Mouse (Mus musculus) testis, adult 2 months (tissue): ENCODE results near the gene Cited4. TPM values are rescaled to one million over a fixed set of nuclear protein-coding genes. Genes with fewer than 3 reads are reported as not detected.

Experiments
- H3K27ac ChIP-seq: fragments of 200-500 bp; 2 replicates; pipeline ENCODE4 v1.5.1; 2012; ENCODE audit warnings: low read depth, low read length; ENCODE audit not compliant: control insufficient read depth, insufficient read depth
- H3K27me3 ChIP-seq: fragments of 200-500 bp; 2 replicates; pipeline ENCODE4 v1.6.1; 2012; ENCODE audit warnings: mild to moderate bottlenecking, low read length, moderate library complexity; ENCODE audit not compliant: control insufficient read depth, insufficient read depth
- H3K36me3 ChIP-seq: fragments of 200-500 bp; 2 replicates; pipeline ENCODE4 v1.6.1; 2012; ENCODE audit warnings: mild to moderate bottlenecking, low read length; ENCODE audit not compliant: control insufficient read depth, insufficient read depth
- H3K4me1 ChIP-seq: fragments of 200-500 bp; 2 replicates; pipeline ENCODE4 v1.6.1; 2012; ENCODE audit warnings: low read length; ENCODE audit not compliant: control insufficient read depth, insufficient read depth
- H3K4me3 ChIP-seq: fragments of 200-500 bp; 2 replicates; pipeline ENCODE4 v1.5.1; 2012; ENCODE audit warnings: low read depth, mild to moderate bottlenecking, low read length, moderate library complexity, mixed read lengths; ENCODE audit not compliant: control insufficient read depth
- CTCF ChIP-seq: fragments of 200-500 bp; IDR thresholded peaks from 2 replicates; pipeline ENCODE4 v1.5.1; 2012; ENCODE audit warnings: low read depth, mild to moderate bottlenecking, inconsistent platforms, low read length, moderate library complexity; ENCODE audit not compliant: control insufficient read depth, insufficient read depth, insufficient replicate concordance
- POLR2A ChIP-seq: fragments of 200-500 bp; IDR thresholded peaks from 2 replicates; pipeline ENCODE4 v1.6.1; 2012; ENCODE audit warnings: low read depth, mild to moderate bottlenecking, inconsistent platforms, low read length, moderate library complexity; ENCODE audit not compliant: control insufficient read depth
- polyA plus RNA-seq: library from polyadenylated mRNA; depleted of rRNA; stranded (reverse); fragments of >200 nt; gene quantifications from 2 replicates; pipeline ENCODE4 v1.2.3, GENCODE M21; 2012

Gene Cited4
- polyA plus RNA-seq, 1 experiment = 11.4 TPM

- H3K36me3 ChIP-seq = no peaks in the 10 kb centered on the region
- no peaks in the 10 kb centered on the region for H3K27me3 ChIP-seq
- TF ChIP-seq CTCF = no peak
- peaks cover 19% of the 10 kb centered on the region for H3K4me1 ChIP-seq
- no peak overlapping the region for H3K4me3 ChIP-seq
- H3K27ac ChIP-seq = no peak overlapping the region
These were observed 2.2 kb downstream of the Cited4 start for GRCm38 (mm10) chr4:120668551-120668950.

- Histone ChIP-seq H3K4me3 (no peak overlapping the region), H3K36me3 (no peaks in the 10 kb centered on the region), H3K27me3 (no peaks in the 10 kb centered on the region), H3K4me1 (peaks cover 19% of the 10 kb centered on the region), H3K27ac (no peak overlapping the region)
- TF ChIP-seq CTCF (no peak), POLR2A (no peak)
These were observed 3.2 kb downstream of the Cited4 start for GRCm38 (mm10) chr4:120669585-120669984.

DNA sequence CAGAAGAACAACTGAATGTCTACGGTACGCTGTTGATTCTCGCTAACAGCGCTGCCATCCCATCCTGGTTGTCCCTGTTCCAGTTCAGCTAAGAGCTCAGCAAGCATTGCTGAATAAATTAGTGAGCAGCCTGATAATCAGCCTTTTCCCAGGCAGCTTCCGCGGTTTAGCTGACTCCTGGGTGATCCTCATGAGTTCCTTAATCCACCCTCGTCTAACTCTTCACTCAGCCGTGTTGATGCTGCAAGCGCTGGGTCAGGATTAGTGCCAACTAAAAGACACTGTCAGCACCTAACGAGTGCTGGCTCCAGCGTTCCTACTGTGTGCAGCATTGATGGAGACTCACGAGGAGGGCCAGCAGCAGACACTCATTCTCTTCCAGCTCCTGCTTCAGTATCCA lies 4.7 kb downstream of the Cited4 start:
- H3K27me3 ChIP-seq = no peaks in the 10 kb centered on the region
- no peaks in the 10 kb centered on the region for H3K36me3 ChIP-seq
- H3K4me3 ChIP-seq = no peak overlapping the region
- H3K4me1 ChIP-seq = peaks cover 15% of the 10 kb centered on the region
- TF ChIP-seq CTCF (no peak), POLR2A (no peak)
- no peak overlapping the region for H3K27ac ChIP-seq

DNA sequence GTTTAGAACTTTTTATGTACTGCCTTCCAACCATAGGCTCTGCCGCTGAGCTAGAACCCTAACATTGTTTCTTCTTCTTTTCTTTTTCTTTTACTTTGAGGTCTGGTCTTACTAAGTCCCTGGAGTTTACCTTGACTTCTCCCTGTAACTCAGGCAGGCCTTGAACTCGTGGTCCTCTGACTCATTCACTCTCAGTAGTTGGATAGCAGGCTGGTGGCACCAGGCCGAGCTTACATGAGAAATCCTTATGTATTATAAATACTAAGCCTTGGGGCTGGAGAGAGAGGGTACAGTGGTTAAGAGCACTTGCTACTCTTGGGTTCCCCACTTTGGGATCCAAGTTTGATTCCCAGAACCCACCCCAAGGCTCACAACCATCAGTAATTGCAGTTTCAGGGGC lies 7.2 kb downstream of the Cited4 start:
- no peaks in the 10 kb centered on the region for H3K36me3 ChIP-seq
- H3K27ac ChIP-seq = no peak overlapping the region
- no peak for TF ChIP-seq CTCF
- TF ChIP-seq POLR2A = no peak
- no peaks in the 10 kb centered on the region for H3K27me3 ChIP-seq
- no peaks in the 10 kb centered on the region for H3K4me1 ChIP-seq
- no peak overlapping the region for H3K4me3 ChIP-seq

DNA sequence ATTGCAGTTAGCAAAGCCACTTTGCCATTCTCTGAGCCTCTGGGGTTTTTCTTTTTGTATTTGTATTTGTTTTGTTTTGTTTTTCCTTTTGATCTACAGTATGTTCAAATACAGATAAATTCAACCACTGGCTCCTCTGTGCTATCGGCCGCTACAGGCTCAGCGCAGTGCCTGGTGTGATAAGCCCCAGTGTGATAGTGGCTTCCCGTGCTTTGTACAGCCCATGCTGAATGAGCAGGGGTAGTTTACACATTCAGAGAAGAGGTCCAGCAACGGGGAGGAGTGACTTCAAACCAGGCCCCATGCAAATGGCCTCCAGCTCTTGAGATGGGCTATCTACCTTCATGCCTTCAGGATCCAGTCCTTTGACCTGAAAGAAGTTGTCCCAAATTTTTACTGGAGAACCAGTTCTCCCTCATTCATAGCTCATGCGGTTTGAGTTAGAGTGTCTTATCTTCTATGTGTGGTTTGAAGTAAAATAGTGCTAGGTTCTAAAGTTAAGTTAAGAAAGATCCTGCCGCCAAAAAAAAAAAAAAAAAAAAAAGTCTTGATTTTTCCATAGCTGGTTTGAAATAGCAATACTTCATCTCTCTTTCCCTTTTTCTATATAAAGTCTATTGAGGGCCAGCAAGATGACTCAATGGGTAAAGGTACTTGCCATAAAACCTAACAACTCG lies 8.5 kb downstream of the Cited4 start:
- Histone ChIP-seq H3K4me1 (no peaks in the 10 kb centered on the region), H3K27ac (no peak overlapping the region), H3K36me3 (no peaks in the 10 kb centered on the region), H3K27me3 (no peaks in the 10 kb centered on the region), H3K4me3 (no peak overlapping the region)
- TF ChIP-seq POLR2A (no peak), CTCF (no peak)

GRCm38 (mm10) chr4:120675640-120676039 lies 9.3 kb downstream of the Cited4 start:
- H3K4me1 ChIP-seq = no peaks in the 10 kb centered on the region
- H3K27me3 ChIP-seq = no peaks in the 10 kb centered on the region
- TF ChIP-seq CTCF = no peak
- TF ChIP-seq POLR2A = no peak
- no peaks in the 10 kb centered on the region for H3K36me3 ChIP-seq
- no peak overlapping the region for H3K27ac ChIP-seq
- H3K4me3 ChIP-seq = no peak overlapping the region

- H3K27me3 ChIP-seq = no peaks in the 10 kb centered on the region
- H3K4me1 ChIP-seq = peaks cover 2% of the 10 kb centered on the region; the same call in 1 of the 2 replicates
- TF ChIP-seq POLR2A (no peak), CTCF (peak; percentile 83; the same call in 1 of the 2 replicates)
- peak overlapping the region; percentile 10 for H3K4me3 ChIP-seq
- H3K36me3 ChIP-seq = no peaks in the 10 kb centered on the region
- no peak overlapping the region for H3K27ac ChIP-seq
These were observed 14.6 kb downstream of the Cited4 start for GRCm38 (mm10) chr4:120680953-120681352.

DNA sequence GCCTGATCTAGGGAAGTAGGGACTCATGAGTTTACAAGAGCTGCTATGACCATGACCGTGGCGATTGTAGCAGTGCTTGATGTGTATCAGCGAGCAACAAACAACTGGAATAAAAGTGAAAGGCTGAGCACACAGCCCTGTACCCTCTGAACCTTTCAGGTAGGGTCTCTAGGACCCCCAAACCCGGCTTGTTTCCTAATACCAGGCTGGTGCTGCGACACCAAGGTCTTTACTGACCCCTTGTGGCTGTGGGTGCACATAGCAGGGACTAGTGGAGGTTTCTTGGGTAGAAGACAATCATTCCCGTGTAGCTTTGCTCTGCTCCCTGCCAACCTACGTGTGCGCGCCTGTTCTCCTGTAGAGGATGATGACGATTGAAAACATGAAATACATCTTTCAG lies 15.8 kb downstream of the Cited4 start:
- TF ChIP-seq POLR2A (no peak), CTCF (peak; percentile 83; the same call in 1 of the 2 replicates)
- Histone ChIP-seq H3K27ac (no peak overlapping the region), H3K4me3 (no peak overlapping the region), H3K4me1 (peaks cover 2% of the 10 kb centered on the region; the same call in 1 of the 2 replicates), H3K27me3 (no peaks in the 10 kb centered on the region), H3K36me3 (no peaks in the 10 kb centered on the region)
